Mouse (Mus musculus) thymus, adult 2 months (tissue): ENCODE results near the gene Mrln.

ENCODE experiments used
- CTCF ChIP-seq: fragments of 200-500 bp; IDR thresholded peaks from 2 replicates; pipeline ENCODE4 v1.5.1; 2012; ENCODE audit warnings: mild to moderate bottlenecking, control low read depth, low read length, moderate library complexity, borderline replicate concordance; ENCODE audit not compliant: control insufficient read depth, poor library complexity, insufficient read depth; ENCODE audit errors: extremely low read depth
- POLR2A ChIP-seq: fragments of 200-500 bp; IDR thresholded peaks from 2 replicates; pipeline ENCODE4 v1.6.1; 2012; ENCODE audit warnings: mild to moderate bottlenecking, low read length, control low read depth, moderate library complexity; ENCODE audit not compliant: control insufficient read depth, poor library complexity, insufficient read depth; ENCODE audit errors: extremely low read depth

- no peak for TF ChIP-seq CTCF
- no peak for TF ChIP-seq POLR2A
Measured at GRCm38 (mm10) chr10:70174494-70175190, 29.8 kb upstream of the Mrln start.
